Mouse (Mus musculus): ENCODE results near the gene Esr2.
"Not testable (repeated sequence)": the region's sequence is repeated elsewhere in the genome, so short reads cannot be mapped to it uniquely, and the experiment has no call there.

The Esr2 gene

GRCm38 (mm10) chr12:76165641-76166040 is 11.4 kb downstream of the Esr2 start:
- no peak for DNase-seq (ENCODE audit: low spot score in 2 of 2)

- not testable (repeated sequence) for DNase-seq (ENCODE audit: low spot score in 2 of 2)
Observed at GRCm38 (mm10) chr12:76152389-76152788, 24.7 kb downstream of the Esr2 start.

GRCm38 (mm10) chr12:76136701-76137100 is 40.4 kb downstream of the Esr2 start:
- DNase-seq (ENCODE audit: low spot score in 2 of 2) = no peak

GRCm38 (mm10) chr12:76133081-76133480 is 44.0 kb downstream of the Esr2 start:
- DNase-seq (ENCODE audit: low spot score in 2 of 2) = not testable (repeated sequence)

GRCm38 (mm10) chr12:76132591-76132990 is 44.5 kb downstream of the Esr2 start:
- no peak for DNase-seq (ENCODE audit: low spot score in 2 of 2)

- DNase-seq (ENCODE audit: low spot score in 2 of 2) = no peak
Observed at GRCm38 (mm10) chr12:76130891-76131290, 46.2 kb downstream of the Esr2 start.

- no peak for DNase-seq (ENCODE audit: low spot score in 2 of 2)
Observed at GRCm38 (mm10) chr12:76130281-76130680, 46.8 kb downstream of the Esr2 start.

GRCm38 (mm10) chr12:76128831-76129230 is 48.2 kb downstream of the Esr2 start:
- DNase-seq (ENCODE audit: low spot score in 2 of 2) = no peak

- no peak for DNase-seq (ENCODE audit: low spot score in 2 of 2)
Observed at GRCm38 (mm10) chr12:76128306-76128705, 48.8 kb downstream of the Esr2 start.

- no peak for DNase-seq (ENCODE audit: low spot score in 2 of 2)
Observed at GRCm38 (mm10) chr12:76123223-76123622, 53.8 kb downstream of the Esr2 start.

- no peak for DNase-seq (ENCODE audit: low spot score in 2 of 2)
Observed at GRCm38 (mm10) chr12:76117632-76118153, 59.4 kb downstream of the Esr2 start.

- no peak for DNase-seq (ENCODE audit: low spot score in 2 of 2)
Observed at GRCm38 (mm10) chr12:76116577-76116976, 60.5 kb downstream of the Esr2 start.

- DNase-seq (ENCODE audit: low spot score in 2 of 2) = no peak
Observed at GRCm38 (mm10) chr12:76111046-76111445, 66.0 kb downstream of the Esr2 start.

- DNase-seq (ENCODE audit: low spot score in 2 of 2) = no peak
Observed at GRCm38 (mm10) chr12:76109646-76110405, 67.2 kb downstream of the Esr2 start.

GRCm38 (mm10) chr12:76104596-76105351 is 72.3 kb downstream of the Esr2 start:
- DNase-seq (ENCODE audit: low spot score in 2 of 2) = no peak

GRCm38 (mm10) chr12:76102621-76103020 is 74.4 kb downstream of the Esr2 start:
- DNase-seq (ENCODE audit: low spot score in 2 of 2) = no peak

- DNase-seq (ENCODE audit: low spot score in 2 of 2) = no peak
Observed at GRCm38 (mm10) chr12:76095117-76096035, 81.7 kb downstream of the Esr2 start.

GRCm38 (mm10) chr12:76093613-76094588 is 83.2 kb downstream of the Esr2 start:
- DNase-seq (ENCODE audit: low spot score in 2 of 2) = no peak

GRCm38 (mm10) chr12:76092789-76093466 is 84.1 kb downstream of the Esr2 start:
- no peak for DNase-seq (ENCODE audit: low spot score in 2 of 2)

- no peak for DNase-seq (ENCODE audit: low spot score in 2 of 2)
Observed at GRCm38 (mm10) chr12:76087025-76087424, 90.0 kb downstream of the Esr2 start.
